Mouse (Mus musculus): ENCODE measurements at regions not wholly inside any gene's neighbourhood (a gene's known extent, or its start where the extent isn't known, plus 50 kb on each side); places are given as distances from the start of the nearest gene placed in this dataset.

GRCm38 (mm10) chr10:68356521-68356920, 78.0 kb upstream of the Arid5b start:
- no peak for TF ChIP-seq CTCF (IDR thresholded peaks at IDR 0.05; ENCODE audit: low read depth)
- TF ChIP-seq EP300 (IDR thresholded peaks at IDR 0.05; ENCODE audit: low read depth), result no peak
